Mouse (Mus musculus) embryonic fibroblast, embryonic 13.5 days (primary cell): ENCODE results near the gene A930004D18Rik.

Experiments used
- CTCF ChIP-seq: IDR thresholded peaks from 2 replicates; pipeline ENCODE4 v1.5.1; 2011; ENCODE audit warnings: mild to moderate bottlenecking, control low read depth, low read length, moderate library complexity, borderline replicate concordance; ENCODE audit not compliant: insufficient read depth
- POLR2A ChIP-seq: IDR thresholded peaks from 2 replicates; pipeline ENCODE4 v1.6.1; 2011; ENCODE audit warnings: low read depth, mild to moderate bottlenecking, control low read depth, low read length, moderate library complexity

- TF ChIP-seq CTCF (no peak), POLR2A (no peak)
Measured at GRCm38 (mm10) chr2:18002306-18002705, 35.2 kb downstream of the A930004D18Rik start.
